Mouse (Mus musculus): Measurements from ENCODE around the gene Thy1.
A peak's percentile ranks its signal among the peaks of the same experiment; 100 is the strongest.

Gene Thy1

GRCm38 (mm10) chr9:44083392-44084121 is 40.4 kb downstream of the Thy1 start:
- no peak for DNase-seq (ENCODE audit: low read depth)

- DNase-seq (ENCODE audit: low read depth) = no peak
These were observed 41.1 kb downstream of the Thy1 start for GRCm38 (mm10) chr9:44084236-44084635.

- DNase-seq (ENCODE audit: low read depth) = peak; percentile 68
These were observed 41.6 kb downstream of the Thy1 start for GRCm38 (mm10) chr9:44084659-44085229.

GRCm38 (mm10) chr9:44085276-44085675 is 42.1 kb downstream of the Thy1 start:
- no peak for DNase-seq (ENCODE audit: low read depth)

- DNase-seq (ENCODE audit: low read depth) = no peak
These were observed 42.8 kb downstream of the Thy1 start for GRCm38 (mm10) chr9:44085741-44086665.

- no peak for DNase-seq (ENCODE audit: low read depth)
These were observed 43.8 kb downstream of the Thy1 start for GRCm38 (mm10) chr9:44086960-44087359.

GRCm38 (mm10) chr9:44087761-44088455 is 44.7 kb downstream of the Thy1 start:
- no peak for DNase-seq (ENCODE audit: low read depth)

- DNase-seq (ENCODE audit: low read depth) = no peak
These were observed 45.9 kb downstream of the Thy1 start for GRCm38 (mm10) chr9:44088877-44089608.

- no peak for DNase-seq (ENCODE audit: low read depth)
These were observed 50.7 kb downstream of the Thy1 start for GRCm38 (mm10) chr9:44093612-44094503.

- DNase-seq (ENCODE audit: low read depth) = no peak
These were observed 51.6 kb downstream of the Thy1 start for GRCm38 (mm10) chr9:44094737-44095136.

- no peak for DNase-seq (ENCODE audit: low read depth)
These were observed 52.6 kb downstream of the Thy1 start for GRCm38 (mm10) chr9:44095781-44096180.

- no peak for DNase-seq (ENCODE audit: low read depth)
These were observed 53.4 kb downstream of the Thy1 start for GRCm38 (mm10) chr9:44096536-44096935.

Measured in c-Kit-positive CD71-negative TER-119-negative erythroid progenitor cells, embryonic 14.5 days (primary cell).